Mouse (Mus musculus) cerebellum, adult 2 months (tissue): ENCODE data around the gene Rfx2.

Source experiments
- CTCF ChIP-seq: fragments of 200-500 bp; IDR thresholded peaks from 2 replicates; pipeline ENCODE4 v1.5.1; 2011; ENCODE audit warnings: low read depth, mild to moderate bottlenecking, control low read depth, low read length, moderate library complexity, borderline replicate concordance; ENCODE audit not compliant: insufficient read depth
- POLR2A ChIP-seq: fragments of 200-500 bp; IDR thresholded peaks from 2 replicates; pipeline ENCODE4 v1.6.1; 2011; ENCODE audit warnings: low read length, control low read depth, borderline replicate concordance; ENCODE audit not compliant: insufficient read depth

GRCm38 (mm10) chr17:56871767-56872166 lies 41.0 kb upstream of the Rfx2 start:
- TF ChIP-seq POLR2A, result no peak
- no peak for TF ChIP-seq CTCF
